Mouse (Mus musculus) c-Kit-positive CD71-positive TER-119-negative erythroid progenitor cells, embryonic 14.5 days (primary cell): Measurements from ENCODE around the gene Hoxa5.

ENCODE experiments used
- DNase-seq: peaks from one replicate; pipeline ENCODE4 v3.0.0-alpha.2; 2013; ENCODE audit warnings: low read depth

Hoxa5 gene

DNA sequence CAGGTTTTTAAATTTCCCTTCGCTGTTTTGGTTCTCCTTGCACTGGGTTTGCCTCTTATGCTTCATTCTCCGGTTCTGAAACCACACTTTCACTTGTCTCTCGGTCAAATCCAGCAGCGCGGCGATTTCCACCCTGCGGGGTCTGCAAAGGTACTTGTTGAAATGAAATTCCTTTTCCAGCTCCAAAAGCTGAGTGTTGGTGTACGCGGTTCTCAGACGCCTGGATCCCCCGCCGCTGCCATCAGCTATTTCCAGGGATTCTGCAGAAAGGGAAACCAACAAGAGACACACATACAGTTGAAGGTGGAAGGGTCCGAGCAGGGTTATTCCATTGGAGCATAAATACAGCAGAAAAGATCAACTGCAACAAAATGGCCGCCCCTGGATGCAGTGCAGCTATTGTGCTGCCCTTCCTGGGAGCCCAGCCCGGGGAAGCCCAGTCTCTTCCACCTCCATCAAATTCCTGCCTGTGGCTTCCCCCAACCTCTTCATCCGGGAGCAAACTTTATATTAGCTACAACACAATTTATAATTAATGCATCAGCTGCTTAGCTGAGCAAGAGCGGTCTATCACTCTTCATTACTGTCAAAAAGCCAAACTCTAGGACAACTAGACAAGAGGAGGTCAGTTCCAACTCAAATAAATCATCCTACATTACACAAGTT is 40.9 kb downstream of the Hoxa5 start:
- no peak for DNase-seq

DNA sequence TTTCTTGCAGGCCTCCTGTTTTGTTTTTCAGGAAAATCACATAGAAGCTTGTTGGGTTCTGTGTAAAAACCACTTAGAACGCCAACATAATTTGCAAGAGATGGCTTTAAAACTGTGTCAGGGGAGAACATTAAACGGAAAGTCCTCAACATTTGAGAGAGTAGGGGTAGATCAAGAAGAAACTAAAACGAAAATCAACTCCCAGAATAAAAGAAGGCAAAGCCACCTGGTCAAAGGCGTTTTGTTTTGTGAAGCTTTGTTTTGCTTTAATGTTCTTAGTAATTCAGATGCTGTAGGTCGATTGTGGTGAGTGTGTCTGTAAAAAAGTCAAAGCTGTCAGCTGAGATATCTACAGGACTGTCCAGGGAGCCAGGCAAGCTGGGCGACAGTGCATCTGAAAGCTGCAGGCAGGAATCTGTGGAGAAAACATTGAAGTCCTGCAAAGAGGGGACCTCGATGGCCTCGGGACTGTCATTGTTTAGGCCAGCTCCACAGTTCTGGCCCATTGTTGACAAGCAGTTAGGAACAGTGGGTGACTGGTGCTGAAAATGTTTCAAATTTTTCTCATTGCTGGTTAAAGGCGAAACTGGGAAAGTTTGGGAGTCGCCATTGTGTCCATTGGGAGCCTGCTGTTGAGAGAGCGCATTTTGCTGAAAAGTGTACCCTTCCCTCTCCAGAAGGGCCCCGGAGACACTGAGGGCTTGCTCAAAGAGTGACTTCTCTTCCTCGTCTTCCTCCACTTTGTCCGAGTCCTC is 41.6 kb downstream of the Hoxa5 start:
- no peak for DNase-seq

DNA sequence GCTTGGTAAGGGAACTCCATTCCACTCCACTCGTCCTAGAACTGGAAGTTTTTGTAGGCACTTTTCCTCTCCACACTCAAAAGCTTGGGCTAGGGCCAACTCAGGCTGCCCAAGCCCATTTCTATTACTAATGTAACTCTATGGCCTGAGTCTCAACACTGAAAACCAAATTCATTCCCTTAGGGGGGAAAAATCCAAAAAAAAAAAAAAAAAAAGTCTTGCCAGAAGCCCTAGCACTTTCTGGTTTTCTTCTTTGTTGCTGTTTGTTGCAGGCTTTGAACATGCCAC is 42.4 kb downstream of the Hoxa5 start:
- no peak for DNase-seq

DNA sequence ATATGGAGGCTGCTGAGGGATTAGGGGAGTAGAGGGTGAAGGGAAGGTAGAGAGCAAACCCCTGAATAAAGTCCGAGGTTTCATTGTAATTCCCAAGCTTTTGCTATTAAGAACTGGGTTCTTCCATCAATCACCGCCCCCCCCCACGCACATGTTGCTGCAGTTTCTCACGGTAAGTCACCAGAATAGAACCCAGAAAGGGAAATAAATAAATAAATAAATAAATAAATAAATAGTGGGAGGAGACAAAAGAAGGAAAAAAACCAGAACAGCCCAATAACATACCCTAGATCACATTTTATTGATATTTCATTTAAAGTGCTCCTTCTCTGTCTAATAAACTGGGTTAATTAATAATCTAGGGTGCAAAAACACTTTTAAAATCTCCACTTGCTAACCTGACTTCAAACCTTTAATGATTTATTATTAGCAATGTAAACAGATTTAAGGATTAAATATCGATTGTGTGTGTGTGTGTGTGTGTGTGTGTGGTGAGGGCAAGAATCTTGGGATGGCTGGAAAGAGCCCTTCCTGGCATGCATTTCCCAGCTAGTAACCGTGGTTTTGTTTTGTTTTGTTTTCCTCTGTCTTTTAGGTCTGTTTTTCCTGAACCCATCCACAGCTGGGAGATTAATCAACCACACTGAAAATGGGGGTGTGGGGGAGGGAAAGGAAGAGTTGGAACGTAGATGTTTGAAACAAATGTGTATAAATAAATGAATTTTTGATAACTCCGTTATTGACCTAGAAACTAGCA is 42.9 kb downstream of the Hoxa5 start:
- DNase-seq, result no peak

DNA sequence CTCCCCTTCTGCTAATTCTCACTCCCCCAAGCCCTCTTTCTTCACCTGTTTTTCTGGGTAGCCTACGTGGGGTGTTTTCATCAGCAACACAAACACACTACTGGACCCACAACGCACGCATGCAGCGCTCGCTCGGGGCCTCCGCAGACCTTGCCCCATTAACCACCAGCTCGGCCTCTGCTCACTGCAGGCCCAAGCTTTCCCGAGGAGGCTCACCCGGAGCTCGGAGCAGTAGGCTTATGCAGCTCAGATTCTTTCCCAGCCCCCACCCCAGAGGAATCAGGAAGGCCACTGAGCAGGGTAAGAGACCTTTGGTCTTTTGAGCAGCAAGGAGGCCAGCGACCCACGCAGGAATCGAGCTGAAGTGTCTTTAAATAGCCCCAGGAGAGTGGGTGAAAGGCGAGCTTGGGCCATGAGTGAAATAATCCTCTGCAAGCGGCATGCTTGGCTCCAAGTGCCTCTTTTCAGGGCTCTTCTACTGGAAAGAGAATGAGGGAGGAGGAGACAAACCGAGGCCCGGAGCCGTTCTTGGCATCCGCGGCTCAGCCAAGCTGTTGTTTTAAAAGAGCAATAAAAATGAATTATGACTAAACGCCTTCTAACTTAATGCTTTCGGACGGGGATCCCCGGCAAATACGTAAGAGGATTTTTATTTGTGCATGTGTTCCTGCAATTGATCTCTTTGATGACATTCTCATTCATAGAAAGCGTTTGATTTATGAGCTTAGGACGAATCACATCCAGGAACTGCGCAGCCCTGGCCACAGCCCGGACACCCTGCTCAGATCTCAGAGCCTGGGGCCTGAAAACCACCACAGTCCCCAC is 43.7 kb downstream of the Hoxa5 start:
- no peak for DNase-seq

DNA sequence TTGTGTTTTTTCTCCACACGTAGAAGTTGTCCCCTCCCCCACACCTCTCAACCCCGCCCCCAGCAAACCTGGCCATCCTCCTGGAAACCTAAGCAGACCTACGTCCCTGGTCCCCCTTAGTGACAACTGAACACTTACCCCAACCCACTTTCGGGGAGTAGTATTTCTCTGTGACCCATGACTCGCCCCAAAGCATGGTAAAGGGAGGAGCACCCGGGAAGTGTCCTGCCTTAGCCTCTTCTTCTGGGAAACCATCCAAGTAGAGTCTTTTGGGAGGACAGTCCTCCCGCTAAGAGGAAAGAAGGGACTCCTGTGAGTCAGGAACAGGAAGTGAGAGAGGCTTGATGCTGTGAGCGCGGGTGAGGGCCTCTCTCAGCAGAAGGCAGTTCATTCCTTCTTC is 44.4 kb downstream of the Hoxa5 start:
- DNase-seq, result no peak

DNA sequence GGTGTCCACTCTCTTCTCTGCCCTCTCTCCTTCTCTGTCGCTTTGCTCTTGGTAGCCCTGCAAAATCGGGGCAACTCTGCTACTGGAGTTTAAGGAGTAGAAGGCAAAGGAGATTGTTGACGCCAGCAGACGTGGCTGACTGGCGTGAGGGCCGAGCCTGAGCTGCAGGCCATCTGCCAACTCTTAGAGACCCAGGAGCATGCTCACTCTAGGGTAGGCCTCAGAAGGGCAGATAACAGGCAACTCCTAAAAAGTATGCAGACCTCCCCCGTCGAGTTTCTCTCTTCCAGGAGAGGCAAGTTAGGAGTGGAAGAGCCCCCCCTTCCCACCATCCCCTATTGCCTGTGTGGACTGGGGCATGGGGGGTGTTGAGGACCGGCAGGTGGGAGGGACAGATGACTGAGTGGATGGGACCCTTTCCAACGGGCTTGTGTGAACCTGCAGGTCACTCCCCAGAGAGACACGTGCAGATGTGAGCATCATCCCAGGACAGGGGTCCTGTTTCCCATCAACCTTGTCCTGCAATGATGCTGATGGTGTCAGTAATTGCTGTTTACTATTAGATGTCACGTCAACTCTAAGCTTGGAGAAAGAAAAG is 45.1 kb downstream of the Hoxa5 start:
- DNase-seq, result no peak

DNA sequence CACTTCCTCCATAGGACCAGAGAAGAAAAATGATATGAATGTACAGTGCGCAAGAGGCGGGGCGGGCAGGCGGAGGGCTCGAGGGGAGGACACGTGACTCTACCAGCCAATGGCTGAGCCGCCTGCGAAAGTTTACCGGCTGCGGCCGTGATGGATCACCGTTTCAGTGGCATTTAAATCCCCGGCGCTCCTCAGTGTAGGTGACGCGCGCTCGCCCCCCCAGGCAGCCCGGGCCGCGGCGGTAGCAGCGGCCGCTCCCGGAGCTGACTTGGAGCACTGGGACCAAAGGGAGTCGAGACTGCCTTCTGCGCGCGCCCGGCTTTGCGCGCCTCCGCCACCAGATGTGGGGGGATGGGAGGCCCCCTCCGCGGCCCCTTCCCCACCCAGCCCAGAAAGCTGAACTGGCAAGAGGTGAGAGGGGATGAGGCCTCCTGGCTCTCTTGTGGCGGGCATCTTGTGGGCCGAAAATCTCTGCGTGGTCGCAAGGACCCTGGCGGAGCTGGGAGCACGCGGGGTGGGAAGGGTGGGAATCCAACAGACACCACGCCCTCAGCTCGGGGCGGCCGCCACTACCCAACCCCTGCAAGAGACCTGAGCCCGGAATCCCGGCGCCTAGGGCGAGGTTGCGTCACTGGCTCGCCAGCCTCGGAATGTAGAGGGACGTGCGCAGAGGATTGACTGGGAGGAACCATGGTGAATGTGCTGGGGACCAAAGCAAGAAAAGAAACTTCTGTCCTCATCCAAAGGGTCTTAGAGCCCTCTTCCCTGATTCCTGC is 45.9 kb downstream of the Hoxa5 start, which contains the start of gene Hoxa1:
Gene Hoxa1 (minus strand): TSS at position 42 of the 776 bp plus-strand sequence.
- DNase-seq, result peak; percentile 15

DNA sequence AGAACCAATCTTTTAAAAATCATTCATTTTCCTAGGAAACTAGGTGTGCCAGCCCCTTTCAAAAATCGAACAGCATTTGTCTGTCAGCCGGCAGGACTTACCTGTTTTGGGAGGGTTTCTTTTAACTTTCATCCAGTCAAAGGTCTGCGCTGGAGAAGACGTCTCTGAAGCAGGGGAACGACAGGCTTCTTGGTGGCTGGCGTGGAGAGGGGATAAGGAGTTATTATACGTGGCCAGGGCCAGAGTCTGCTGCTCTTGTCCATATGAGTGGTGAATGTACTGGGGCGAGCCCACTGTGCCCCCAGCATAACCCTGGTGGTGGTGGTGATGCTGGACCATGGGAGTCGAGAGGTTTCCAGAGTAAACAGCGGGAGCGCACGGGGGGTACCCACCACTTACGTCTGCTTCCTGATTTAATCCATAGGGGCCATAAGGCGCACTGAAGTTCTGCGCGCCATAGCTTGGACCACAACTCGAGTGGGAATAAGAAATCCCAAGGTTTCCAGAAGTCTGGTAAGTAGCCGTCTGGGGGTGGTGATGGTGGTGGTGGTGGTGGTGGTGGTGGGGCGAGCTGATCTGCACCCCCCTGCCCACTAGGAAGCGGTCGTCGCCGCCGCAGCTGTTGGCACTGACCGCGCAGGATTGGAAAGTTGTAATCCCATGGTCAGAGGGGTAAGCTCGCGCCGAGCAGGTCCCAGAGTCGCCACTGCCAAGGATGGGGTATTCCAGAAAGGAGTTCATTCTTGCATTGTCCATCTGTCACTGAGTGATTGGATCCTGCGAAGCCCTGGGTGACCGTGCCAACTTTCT is 46.7 kb downstream of the Hoxa5 start:
- no peak for DNase-seq

DNA sequence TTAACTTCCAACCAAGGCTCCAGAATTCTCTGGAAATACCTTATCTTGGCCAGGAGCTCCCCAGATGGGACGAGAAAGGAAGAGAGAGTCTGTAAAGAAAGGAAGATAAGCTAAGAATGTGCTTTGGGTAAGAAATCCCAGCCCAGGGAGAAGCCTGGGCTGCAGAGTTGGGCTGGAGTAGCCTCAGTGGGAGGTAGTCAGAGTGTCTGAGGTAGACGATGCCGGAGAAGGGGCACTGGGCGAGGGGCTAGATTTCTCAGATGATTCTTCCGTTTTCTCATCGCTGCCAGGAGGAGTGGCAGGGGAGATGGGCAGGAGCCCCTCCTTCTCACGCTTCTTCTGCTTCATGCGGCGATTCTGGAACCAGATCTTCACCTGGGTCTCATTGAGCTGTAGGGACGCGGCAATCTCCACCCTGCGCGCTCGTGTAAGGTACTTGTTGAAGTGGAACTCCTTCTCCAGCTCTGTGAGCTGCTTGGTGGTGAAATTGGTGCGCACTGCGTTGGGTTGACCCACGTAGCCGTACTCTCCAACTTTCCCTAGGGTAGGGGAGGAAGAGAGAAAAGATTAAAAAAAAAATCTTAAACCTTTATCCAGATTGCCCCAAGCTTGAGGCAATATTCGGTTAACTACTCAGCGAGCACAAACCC is 47.7 kb downstream of the Hoxa5 start:
- no peak for DNase-seq

DNA sequence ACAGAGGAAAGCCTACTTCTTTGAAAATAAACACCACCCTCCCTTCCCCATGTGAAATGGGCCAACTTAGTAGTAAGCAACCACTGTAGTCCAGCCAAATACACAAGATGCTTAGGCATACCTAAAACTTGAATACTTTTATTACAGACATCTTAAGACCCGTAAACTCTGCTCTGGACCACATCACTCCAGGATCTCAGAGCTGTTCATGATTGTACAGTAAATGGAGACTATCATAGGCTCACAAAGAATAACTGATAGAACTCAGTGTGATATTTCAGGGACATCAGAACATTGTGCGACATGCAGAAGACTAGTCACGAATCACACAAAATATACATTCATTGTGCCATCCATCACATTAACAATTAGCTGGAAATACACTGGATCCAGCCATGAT is 48.9 kb downstream of the Hoxa5 start:
- DNase-seq, result no peak

DNA sequence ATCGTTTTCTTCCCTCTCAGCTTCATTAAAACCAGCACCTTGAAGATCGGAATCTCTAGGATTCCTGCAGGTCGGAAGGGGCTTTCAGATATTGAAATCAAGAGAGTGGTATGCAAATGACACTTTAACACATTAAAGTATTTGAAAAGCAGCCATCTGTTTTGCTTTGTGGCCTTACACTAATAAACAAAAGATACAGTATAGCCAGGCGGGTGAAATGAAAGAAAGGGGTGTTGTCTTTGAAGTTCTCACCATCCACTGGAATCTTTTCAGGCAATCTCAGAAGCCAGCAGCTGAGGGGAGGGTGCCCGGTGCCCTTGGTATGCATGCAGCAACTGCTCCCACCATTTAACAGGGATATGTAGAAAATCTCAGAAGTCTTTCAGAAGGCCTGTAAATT is 50.3 kb downstream of the Hoxa5 start:
- DNase-seq, result no peak

DNA sequence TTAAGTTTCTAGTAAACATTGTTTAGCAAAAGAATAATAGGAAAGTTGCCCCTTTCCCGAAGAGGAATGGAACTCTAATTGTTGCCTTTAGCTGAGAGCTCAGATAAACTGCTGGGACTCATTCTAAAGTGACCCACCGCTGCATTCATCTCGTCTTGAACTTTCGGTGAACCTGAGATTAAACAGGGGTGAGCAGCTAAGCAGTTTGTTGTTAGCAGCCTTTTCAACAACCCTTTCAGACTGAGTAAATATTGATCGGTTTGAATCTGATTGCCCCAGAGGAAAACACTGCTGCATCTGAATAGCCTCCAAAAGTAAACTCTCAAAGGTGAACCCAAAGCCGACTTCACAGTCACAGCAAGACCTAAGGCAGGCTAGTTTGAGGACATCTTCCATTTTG is 51.1 kb downstream of the Hoxa5 start:
- DNase-seq, result no peak

DNA sequence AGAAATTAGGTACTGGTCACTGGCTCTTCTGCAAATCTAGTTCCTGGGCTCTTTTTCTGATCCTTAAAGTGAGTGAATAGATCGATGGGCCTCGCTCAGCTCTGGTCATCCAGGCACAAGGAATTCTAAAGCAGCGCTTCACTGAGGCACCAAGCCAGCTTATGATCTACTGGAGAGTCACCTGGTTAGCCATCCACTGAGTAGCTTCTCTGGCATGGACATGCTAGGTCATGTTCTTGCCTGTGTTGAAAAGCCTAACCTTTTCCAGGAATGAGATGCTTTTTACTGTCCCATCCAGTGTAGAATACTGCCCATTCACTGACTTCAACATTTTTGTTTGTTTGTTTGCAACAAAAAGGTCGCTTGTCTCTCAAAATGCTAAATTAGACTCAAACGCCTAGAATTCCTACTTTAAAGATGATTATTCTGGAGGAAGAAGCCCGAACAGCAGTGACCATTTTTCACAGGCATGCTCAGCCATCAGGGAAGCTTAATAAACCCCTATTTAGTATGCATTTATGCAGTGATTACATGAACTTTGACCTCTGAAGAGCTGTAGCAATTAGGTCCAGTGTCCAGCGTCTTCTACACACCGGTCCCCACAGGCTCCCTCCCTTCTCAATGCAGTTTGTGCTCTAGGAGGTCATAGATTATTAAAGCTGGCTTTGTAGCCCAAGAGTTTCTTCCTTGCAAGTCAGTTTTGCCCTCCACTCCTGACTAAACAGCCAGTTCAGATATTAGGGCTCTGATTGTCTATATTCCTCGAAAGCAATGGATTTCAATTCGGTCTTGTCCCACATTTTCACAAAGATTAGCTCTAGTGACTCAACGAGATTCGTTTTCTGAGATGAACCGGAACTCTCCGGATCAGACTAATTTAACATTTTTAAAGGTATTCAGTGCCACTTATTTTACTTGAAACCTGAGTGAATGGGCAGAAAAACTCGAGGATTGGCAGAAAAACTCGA is 51.9 kb downstream of the Hoxa5 start:
- DNase-seq, result no peak
